Mouse (Mus musculus) heart, embryonic 14.5 days (tissue): ENCODE data around the gene Pik3c2b. TPM values are rescaled to one million over a fixed set of nuclear protein-coding genes. Genes with fewer than 3 reads are reported as not detected.

ENCODE experiments used
- ATAC-seq: fragments of 200-750 bp; cut with Nextera tagmentation; 2 replicates; pipeline ENCODE4 v1.8.0; 2017; ENCODE audit warnings: low read depth, moderate TSS enrichment; ENCODE audit not compliant: insufficient number of reproducible peaks, insufficient read depth, low FRiP score
- H3K27ac ChIP-seq, 2 experiments: fragments of 200-500 bp in 1 of 2; fragments of 300-500 bp in 1 of 2; sonication (generic) in 1 of 2; replicated peaks in 1 of 2; 2 replicates each; pipeline ENCODE4 v1.5.1; 2012 to 2014; ENCODE audit warnings: low read depth in 2 of 2, low read length in 2 of 2, control low read depth in 1 of 2, mild to moderate bottlenecking in 1 of 2, mixed read lengths in 1 of 2; ENCODE audit not compliant: control insufficient read depth in 1 of 2, insufficient read depth in 1 of 2
- H3K27me3 ChIP-seq: fragments of 300-500 bp; sonication (generic); 2 replicates; pipeline ENCODE4 v1.6.1; 2014; ENCODE audit warnings: mild to moderate bottlenecking, low read length, control low read depth; ENCODE audit not compliant: control insufficient read depth, insufficient read depth
- H3K36me3 ChIP-seq: fragments of 300-500 bp; sonication (generic); 2 replicates; pipeline ENCODE4 v1.6.1; 2014; ENCODE audit warnings: mild to moderate bottlenecking, control low read depth, low read length, mixed read lengths; ENCODE audit not compliant: control insufficient read depth, insufficient read depth
- H3K4me1 ChIP-seq, 2 experiments: fragments of 200-500 bp in 1 of 2; fragments of 300-500 bp in 1 of 2; sonication (generic) in 1 of 2; 2 replicates each; pipeline ENCODE4 v1.6.1; 2012 to 2014; ENCODE audit warnings: low read length in 2 of 2, control low read depth in 1 of 2, mixed read lengths in 1 of 2; ENCODE audit not compliant: control insufficient read depth in 2 of 2, insufficient read depth in 2 of 2
- H3K4me2 ChIP-seq: fragments of 300-500 bp; sonication (generic); 2 replicates; pipeline ENCODE4 v1.6.1; 2014; ENCODE audit warnings: mild to moderate bottlenecking, low read length
- H3K4me3 ChIP-seq, 2 experiments: fragments of 200-500 bp in 1 of 2; fragments of 300-500 bp in 1 of 2; sonication (generic) in 1 of 2; 2 replicates each; pipeline ENCODE4 v1.5.1; 2012 to 2014; ENCODE audit warnings: low read length in 2 of 2, mild to moderate bottlenecking in 2 of 2, control low read depth in 1 of 2, low read depth in 1 of 2, moderate library complexity in 1 of 2; ENCODE audit not compliant: control insufficient read depth in 1 of 2, insufficient read depth in 1 of 2
- H3K9ac ChIP-seq: fragments of 300-500 bp; sonication (generic); 2 replicates; pipeline ENCODE4 v1.6.1; 2014; ENCODE audit warnings: mild to moderate bottlenecking, low read length
- H3K9me3 ChIP-seq: fragments of 300-500 bp; sonication (generic); 2 replicates; pipeline ENCODE4 v1.6.1; 2016; ENCODE audit warnings: low read length, control low read depth; ENCODE audit not compliant: control insufficient read depth
- WGBS: fragments of 180-500 bp; shearing (Covaris S2); extraction: QIAGEN DNeasy Blood & Tissue Kit; methylation state at CpG from one replicate; pipeline ENCODE4 v1.1.7; 2014; 5-methylcytosine and 5-hydroxymethylcytosine counted together
- polyA plus RNA-seq: library from polyadenylated mRNA; unstranded; fragments of >200 nt; fragmentation: Nextera tagmentation; extraction: Ambion mirVana; gene quantifications from 2 replicates; pipeline ENCODE4 v1.2.1, GENCODE M21; 2014

The Pik3c2b gene
- polyA plus RNA-seq, 1 experiment from 2014 or later, result 12.8 TPM

DNA sequence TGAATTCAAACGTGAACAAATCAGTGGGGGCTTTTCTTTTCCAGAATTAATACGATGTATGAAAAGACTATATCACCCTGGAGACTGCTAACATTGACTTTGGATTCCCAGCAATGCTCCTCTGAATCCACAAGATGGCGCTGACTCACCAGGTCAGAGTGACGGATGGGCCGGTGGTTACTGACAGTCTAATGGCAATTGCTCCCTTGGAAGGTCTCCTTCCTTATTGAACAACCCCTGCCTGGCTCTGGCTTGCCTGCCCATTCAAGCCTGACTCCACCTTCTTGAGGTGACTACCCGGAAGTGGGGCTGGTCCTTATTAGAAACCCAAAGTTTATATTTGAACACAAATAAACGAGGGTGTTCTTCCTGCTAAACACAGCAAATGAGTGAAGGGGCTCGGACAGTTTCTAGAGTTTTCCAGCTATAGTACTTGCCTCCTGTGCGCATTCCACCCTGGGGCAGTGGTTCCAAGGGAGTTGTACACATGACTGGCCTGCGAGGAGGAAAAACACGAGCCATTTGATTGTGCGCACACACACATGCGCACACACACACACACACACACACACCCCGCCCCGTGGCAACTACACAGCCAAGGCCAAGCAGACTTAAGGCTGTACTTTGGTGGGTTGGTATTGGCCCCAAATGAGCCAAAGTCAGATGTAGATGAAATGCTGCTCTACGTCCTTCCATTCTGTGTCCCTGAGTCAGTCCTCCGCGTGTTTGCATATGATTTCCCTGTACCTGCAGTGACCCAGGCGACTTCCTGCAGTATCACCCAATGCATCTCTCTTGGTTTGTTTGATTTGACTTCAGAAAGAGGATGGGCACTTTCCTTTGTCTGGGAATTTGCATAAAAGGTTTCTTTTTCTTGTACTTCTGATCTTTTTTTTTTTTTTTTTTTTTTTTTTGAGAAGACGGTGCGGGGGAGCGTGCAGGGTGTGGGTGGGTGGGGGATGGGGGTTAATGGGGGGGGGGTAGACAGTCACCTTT, 100.8 kb downstream of the Pik3c2b start:
- Histone ChIP-seq H3K4me1 (no peaks in the 10 kb centered on the region), H3K27me3 (no peaks in the 10 kb centered on the region), H3K9me3 (peaks cover 10% of the 10 kb centered on the region; the same call in 1 of the 2 replicates), H3K4me3 (no peak overlapping the region), H3K36me3 (peaks cover 5% of the 10 kb centered on the region), H3K4me2 (no peak overlapping the region), H3K9ac (no peak overlapping the region), H3K27ac (no peak overlapping the region)
- no peak for ATAC-seq
- WGBS, result 63% methylated on average over 22 of the region's 22 CpGs

DNA sequence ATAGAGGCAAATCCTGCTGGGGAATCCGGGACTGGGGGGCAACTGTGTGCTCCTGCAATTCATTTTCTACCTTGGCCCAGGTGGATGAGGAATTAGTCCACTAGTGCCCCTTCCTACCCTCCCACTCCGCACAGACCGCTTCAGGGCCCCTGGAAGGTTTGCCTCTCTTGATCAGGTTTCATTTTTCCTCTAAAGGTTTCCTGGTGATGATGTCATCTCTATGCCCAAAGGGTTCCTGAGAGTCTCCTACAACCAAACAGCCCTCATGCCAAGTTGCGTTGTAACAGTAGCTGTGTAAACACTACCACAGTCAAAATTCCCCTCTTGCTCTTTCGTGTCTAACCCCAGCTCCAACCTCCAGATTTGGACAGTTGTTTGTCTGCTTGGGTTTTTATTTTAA, 101.9 kb downstream of the Pik3c2b start:
- Histone ChIP-seq H3K4me2 (no peak overlapping the region), H3K9me3 (peaks cover 10% of the 10 kb centered on the region; the same call in 1 of the 2 replicates), H3K36me3 (no peaks in the 10 kb centered on the region), H3K4me1 (no peaks in the 10 kb centered on the region), H3K4me3 (no peak overlapping the region), H3K27me3 (no peaks in the 10 kb centered on the region), H3K27ac (no peak overlapping the region), H3K9ac (no peak overlapping the region)
- ATAC-seq, result no peak
- 77% methylated on average over 5 of the region's 5 CpGs for WGBS

DNA sequence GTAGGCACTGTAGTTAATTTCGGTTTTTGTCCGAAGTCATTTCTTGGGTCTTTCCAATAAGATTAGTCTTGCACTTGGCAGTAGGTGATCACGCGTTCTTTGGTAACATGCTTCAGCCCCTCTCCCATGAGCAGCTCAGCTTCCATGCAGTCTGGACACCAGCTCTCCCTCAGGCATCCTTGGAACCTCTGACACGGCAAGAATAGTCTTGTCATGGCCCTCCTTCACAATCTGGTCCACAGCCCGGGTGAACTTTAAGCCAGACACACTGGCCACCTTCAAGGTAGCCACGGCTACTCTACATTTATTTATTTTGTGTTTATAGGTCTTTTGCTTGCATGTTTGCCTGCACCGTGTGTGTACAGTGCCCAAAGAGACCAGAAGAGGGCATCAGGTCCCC, 102.7 kb downstream of the Pik3c2b start:
- H3K4me2 ChIP-seq, result no peak overlapping the region
- no peak overlapping the region for H3K4me3 ChIP-seq
- ATAC-seq, result no peak
- no peak overlapping the region for H3K27ac ChIP-seq
- no peaks in the 10 kb centered on the region for H3K36me3 ChIP-seq
- no peak overlapping the region for H3K9ac ChIP-seq
- H3K4me1 ChIP-seq, result no peaks in the 10 kb centered on the region
- no peaks in the 10 kb centered on the region for H3K27me3 ChIP-seq
- WGBS, result 87% methylated on average over 8 of the region's 8 CpGs
- H3K9me3 ChIP-seq, result peaks cover 10% of the 10 kb centered on the region; the same call in 1 of the 2 replicates

DNA sequence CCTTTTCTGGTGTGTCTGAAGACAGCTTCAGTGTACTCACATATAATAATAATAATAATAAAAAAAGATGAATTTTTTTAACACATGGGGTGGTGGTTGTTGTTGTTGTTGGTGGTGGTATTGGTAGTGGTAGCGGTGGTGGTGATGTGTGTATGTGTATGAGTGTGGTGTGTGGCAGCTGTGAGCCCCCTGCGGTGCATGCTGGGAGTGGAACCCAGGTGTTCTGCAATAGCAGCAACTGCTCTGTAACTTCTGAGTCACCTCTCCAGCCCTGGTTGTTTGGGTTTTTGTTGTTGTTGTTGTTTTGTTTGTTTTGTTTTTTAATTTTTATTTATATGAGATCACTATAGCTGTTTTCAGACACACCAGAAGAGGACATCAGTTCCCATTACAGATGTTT, 105.1 kb downstream of the Pik3c2b start:
- H3K9me3 ChIP-seq, result peaks cover 10% of the 10 kb centered on the region; the same call in 1 of the 2 replicates
- H3K4me1 ChIP-seq, result no peaks in the 10 kb centered on the region
- H3K36me3 ChIP-seq, result no peaks in the 10 kb centered on the region
- no peaks in the 10 kb centered on the region for H3K27me3 ChIP-seq
- WGBS, result 94% methylated on average over 2 of the region's 2 CpGs
- H3K9ac ChIP-seq, result no peak overlapping the region
- no peak for ATAC-seq
- no peak overlapping the region for H3K27ac ChIP-seq
- no peak overlapping the region for H3K4me3 ChIP-seq
- no peak overlapping the region for H3K4me2 ChIP-seq

DNA sequence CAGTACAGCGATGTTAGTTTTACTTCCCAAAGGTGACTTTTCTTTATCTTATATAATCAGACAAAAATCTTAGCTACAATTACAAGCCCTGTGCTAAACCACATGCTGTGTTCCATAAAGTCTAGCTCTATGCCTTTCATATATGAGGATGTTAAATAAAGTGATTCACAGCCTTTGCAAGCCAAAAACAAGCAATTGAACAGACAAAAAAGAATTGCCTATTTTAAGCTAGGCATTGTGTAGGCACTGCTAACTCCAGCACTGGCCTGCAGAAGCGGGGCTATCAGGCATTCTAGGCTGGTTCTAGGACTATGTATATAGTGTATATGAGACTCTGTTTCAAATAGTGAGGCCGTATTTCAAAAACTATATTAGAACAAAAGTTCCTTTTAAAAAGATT, 106.7 kb downstream of the Pik3c2b start:
- no peak for ATAC-seq
- H3K36me3 ChIP-seq, result no peaks in the 10 kb centered on the region
- H3K9me3 ChIP-seq, result peaks cover 10% of the 10 kb centered on the region; the same call in 1 of the 2 replicates
- H3K4me3 ChIP-seq, result no peak overlapping the region
- no peak overlapping the region for H3K27ac ChIP-seq
- no peak overlapping the region for H3K4me2 ChIP-seq
- WGBS, result 90% methylated on average over 3 of the region's 3 CpGs
- no peaks in the 10 kb centered on the region for H3K4me1 ChIP-seq
- H3K27me3 ChIP-seq, result no peaks in the 10 kb centered on the region
- H3K9ac ChIP-seq, result no peak overlapping the region

DNA sequence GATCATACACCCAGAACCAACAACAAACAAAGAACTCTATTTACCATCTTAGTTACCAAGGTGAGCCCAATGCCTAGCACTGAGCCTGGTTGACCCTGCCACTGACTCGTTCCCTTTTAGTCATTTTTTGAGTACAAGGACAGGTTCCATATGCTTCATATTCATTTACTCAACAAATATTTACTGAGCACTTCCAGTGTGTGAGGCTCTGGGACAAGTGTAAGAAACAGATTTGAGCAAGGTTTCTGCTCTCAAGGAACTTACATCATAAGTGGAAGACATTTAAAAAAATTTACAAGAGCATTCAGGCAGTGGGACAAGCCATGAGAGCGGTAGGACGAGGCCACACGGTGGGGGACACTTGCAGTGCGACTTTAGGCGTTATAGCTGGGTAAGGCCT, 109.8 kb downstream of the Pik3c2b start:
- H3K9ac ChIP-seq, result no peak overlapping the region
- 85% methylated on average over 6 of the region's 6 CpGs for WGBS
- no peaks in the 10 kb centered on the region for H3K9me3 ChIP-seq
- H3K27me3 ChIP-seq, result peaks cover 5% of the 10 kb centered on the region; the same call in 1 of the 2 replicates
- no peaks in the 10 kb centered on the region for H3K36me3 ChIP-seq
- no peak overlapping the region for H3K27ac ChIP-seq
- H3K4me1 ChIP-seq, result peaks cover 5% of the 10 kb centered on the region in 2 experiments; a peak in 3 of 4 replicates
- no peak overlapping the region for H3K4me3 ChIP-seq
- H3K4me2 ChIP-seq, result no peak overlapping the region
- no peak for ATAC-seq
